Mouse (Mus musculus) stomach, postnatal 0 days (tissue): ENCODE measurements at regions not wholly inside any gene's neighbourhood (a gene's known extent, or its start where the extent isn't known, plus 50 kb on each side); places are given as distances from the start of the nearest gene placed in this dataset.

Source experiments
- ATAC-seq: fragments of 200-750 bp; cut with Nextera tagmentation; 2 replicates; pipeline ENCODE4 v1.8.0; 2017; ENCODE audit not compliant: low FRiP score, low TSS enrichment
- DNase-seq: peaks from one replicate; pipeline ENCODE4 v3.0.0-alpha.2; 2016; ENCODE audit warnings: low spot score
- H3K27ac ChIP-seq: fragments of 300-500 bp; sonication (generic); replicated peaks from 2 replicates; pipeline ENCODE4 v1.5.1; 2014; ENCODE audit warnings: mild to moderate bottlenecking, control low read depth
- H3K27me3 ChIP-seq: fragments of 300-500 bp; sonication (generic); 2 replicates; pipeline ENCODE4 v1.6.1; 2014; ENCODE audit warnings: low read length; ENCODE audit not compliant: control insufficient read depth, insufficient read depth
- H3K36me3 ChIP-seq: fragments of 300-500 bp; sonication (generic); 2 replicates; pipeline ENCODE4 v1.6.1; 2014; ENCODE audit warnings: low read length, mixed read lengths; ENCODE audit not compliant: control insufficient read depth, insufficient read depth
- H3K4me1 ChIP-seq: fragments of 300-500 bp; sonication (generic); replicated peaks from 2 replicates; pipeline ENCODE4 v1.6.1; 2014; ENCODE audit warnings: antibody characterized with exemption; ENCODE audit not compliant: control insufficient read depth, insufficient read depth
- H3K4me2 ChIP-seq: fragments of 300-500 bp; sonication (generic); replicated peaks from 2 replicates; pipeline ENCODE4 v1.6.1; 2014; ENCODE audit warnings: low read depth, mild to moderate bottlenecking, control low read depth, moderate library complexity
- H3K4me3 ChIP-seq: fragments of 300-500 bp; sonication (generic); 2 replicates; pipeline ENCODE4 v1.5.1; 2014; ENCODE audit warnings: low read depth, low read length, control low read depth
- H3K9ac ChIP-seq: fragments of 300-500 bp; sonication (generic); 2 replicates; pipeline ENCODE4 v1.6.1; 2014; ENCODE audit warnings: mild to moderate bottlenecking, low read length, control low read depth, mixed read lengths
- H3K9me3 ChIP-seq: fragments of 300-500 bp; sonication (generic); 2 replicates; pipeline ENCODE4 v1.6.1; 2016; ENCODE audit warnings: low read length; ENCODE audit not compliant: control insufficient read depth
- CTCF ChIP-seq: IDR thresholded peaks from 2 replicates; pipeline ENCODE4 v1.5.1; 2016; ENCODE audit warnings: antibody characterized with exemption, low read depth, mild to moderate bottlenecking, moderate library complexity
- EP300 ChIP-seq: optimal IDR thresholded peaks from 2 replicates; pipeline ENCODE3; 2016; ENCODE audit warnings: antibody characterized with exemption
- WGBS: fragments of 180-500 bp; shearing (Covaris S2); extraction: QIAGEN DNeasy Blood & Tissue Kit; methylation state at CpG from one replicate; pipeline ENCODE4 v1.1.7; 2014; 5-methylcytosine and 5-hydroxymethylcytosine counted together

DNA sequence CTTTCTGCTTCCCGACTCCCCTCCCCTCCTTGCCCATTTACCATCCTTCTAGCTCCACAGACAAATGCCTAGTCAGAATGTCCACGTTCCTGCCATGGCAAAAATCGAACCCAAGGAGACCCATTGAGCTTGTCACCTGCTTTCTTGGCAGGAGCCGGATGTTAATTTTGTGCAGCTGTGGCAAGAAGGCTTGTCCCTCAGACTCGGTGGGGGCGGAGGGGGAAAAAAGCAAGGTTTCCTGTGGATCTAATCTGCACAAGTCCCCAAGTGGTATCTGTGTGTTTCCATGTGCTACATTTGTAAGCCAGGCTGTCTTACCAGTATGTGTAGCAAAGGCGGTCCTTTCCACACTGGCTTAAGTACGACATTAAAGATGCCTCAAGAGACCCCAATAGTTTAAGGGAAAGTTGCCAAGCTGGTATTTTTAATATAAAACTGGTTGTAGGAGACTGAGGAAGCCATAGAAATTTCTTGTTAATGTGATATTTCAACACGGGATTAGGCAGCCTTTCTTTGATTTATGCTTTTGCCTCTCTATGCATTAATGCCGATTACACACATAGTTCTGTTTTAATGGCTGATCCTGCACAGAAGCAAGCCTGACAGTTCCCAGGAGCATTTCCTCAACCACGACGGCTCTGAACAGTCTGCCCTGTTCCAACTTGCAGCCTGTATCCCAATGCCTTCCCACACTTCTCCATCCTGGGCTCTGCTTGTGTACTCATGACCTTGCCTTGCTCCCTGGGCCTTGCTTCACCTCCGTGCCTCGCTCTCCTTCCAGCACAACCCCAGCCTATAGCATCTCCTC lies 138.9 kb upstream of the Plxnc1 start:
- H3K4me1 ChIP-seq: no peaks in the 10 kb centered on the region
- 0 out of 2 replicates have a peak, but pooled peaks have one; percentile 21 for ATAC-seq
- 44% methylated on average over 14 of the region's 14 CpGs for WGBS
- TF ChIP-seq CTCF (no peak), EP300 (no peak)
- no peak overlapping the region for H3K4me2 ChIP-seq
- H3K27me3 ChIP-seq: no peaks in the 10 kb centered on the region
- H3K9me3 ChIP-seq: no peaks in the 10 kb centered on the region
- no peak overlapping the region for H3K4me3 ChIP-seq
- no peak for DNase-seq
- no peak overlapping the region for H3K9ac ChIP-seq
- H3K36me3 ChIP-seq: no peaks in the 10 kb centered on the region
- H3K27ac ChIP-seq: no peak overlapping the region

DNA sequence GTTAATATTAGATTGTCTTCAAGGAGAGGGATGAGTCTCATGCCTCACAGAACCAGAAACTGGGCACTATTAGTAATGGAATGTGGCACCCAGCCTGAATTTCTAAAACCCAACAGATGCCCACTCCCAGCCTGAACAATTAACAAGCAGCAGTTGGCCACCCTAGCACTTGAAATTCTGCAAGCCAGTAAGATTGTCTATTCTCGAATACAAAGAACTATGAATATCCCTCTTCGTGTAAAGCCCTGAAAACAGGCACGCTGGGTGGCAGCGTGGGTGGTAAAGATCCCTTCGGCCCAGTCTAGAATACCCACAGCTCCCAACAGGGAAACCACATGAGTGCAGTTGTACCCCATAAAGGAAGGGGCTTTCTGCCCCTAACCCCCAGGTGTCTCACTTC lies 138.0 kb upstream of the Plxnc1 start:
- Histone ChIP-seq H3K27ac (no peak overlapping the region), H3K4me1 (no peaks in the 10 kb centered on the region), H3K9me3 (no peaks in the 10 kb centered on the region), H3K9ac (no peak overlapping the region), H3K36me3 (no peaks in the 10 kb centered on the region), H3K4me3 (no peak overlapping the region), H3K4me2 (no peak overlapping the region), H3K27me3 (no peaks in the 10 kb centered on the region)
- DNase-seq: no peak
- WGBS: 91% methylated on average over 5 of the region's 5 CpGs
- TF ChIP-seq CTCF (no peak), EP300 (no peak)
- ATAC-seq: no peak

DNA sequence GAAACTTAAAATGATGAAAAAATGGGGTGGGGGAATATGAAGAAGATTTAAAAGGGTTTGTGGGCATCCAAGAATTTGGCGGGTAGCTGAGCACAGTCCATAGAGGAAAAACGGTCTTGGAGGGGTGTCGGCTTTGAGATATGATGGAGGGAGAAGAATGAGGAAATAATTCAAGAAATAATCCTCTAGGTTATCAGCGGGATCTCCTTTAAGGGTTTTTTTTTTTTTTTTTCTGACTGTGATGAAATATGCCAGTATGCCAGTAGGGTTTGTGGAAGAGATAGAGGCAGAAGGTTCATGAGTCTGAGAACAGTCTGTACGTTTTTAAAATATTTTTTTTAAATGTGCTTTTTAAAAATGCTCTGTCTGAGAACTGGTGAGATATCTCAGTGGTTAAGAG lies 135.3 kb upstream of the Plxnc1 start:
- Histone ChIP-seq H3K9me3 (no peaks in the 10 kb centered on the region), H3K4me3 (no peak overlapping the region), H3K4me1 (no peaks in the 10 kb centered on the region), H3K9ac (no peak overlapping the region), H3K27me3 (no peaks in the 10 kb centered on the region), H3K27ac (no peak overlapping the region), H3K4me2 (no peak overlapping the region), H3K36me3 (no peaks in the 10 kb centered on the region)
- 70% methylated on average over 5 of the region's 5 CpGs for WGBS
- DNase-seq: no peak
- no peak for ATAC-seq
- no peak for TF ChIP-seq EP300
- no peak for TF ChIP-seq CTCF

DNA sequence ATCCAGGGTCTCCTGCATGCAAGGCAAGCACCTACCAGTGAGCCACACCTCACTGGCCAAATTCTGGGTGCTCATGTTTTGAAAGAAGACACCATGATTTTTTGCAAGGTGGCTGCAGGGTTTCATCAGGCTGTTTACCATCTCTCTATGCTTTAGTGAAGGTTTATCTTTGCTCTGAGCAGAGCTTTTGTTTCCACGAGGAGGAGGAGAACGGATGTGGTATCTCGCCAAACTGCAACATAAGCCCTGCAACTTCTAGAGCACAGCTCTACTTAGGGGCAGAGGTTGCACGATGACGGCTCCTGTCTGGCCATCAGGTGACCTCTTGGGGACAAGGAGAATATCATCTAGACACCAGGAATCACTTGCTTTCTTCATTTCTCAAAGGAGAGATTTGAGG lies 131.8 kb upstream of the Plxnc1 start:
- no peaks in the 10 kb centered on the region for H3K9me3 ChIP-seq
- 64% methylated on average over 5 of the region's 5 CpGs for WGBS
- no peak overlapping the region for H3K9ac ChIP-seq
- no peaks in the 10 kb centered on the region for H3K36me3 ChIP-seq
- H3K27ac ChIP-seq: no peak overlapping the region
- ATAC-seq: no peak
- TF ChIP-seq CTCF (no peak), EP300 (no peak)
- no peak overlapping the region for H3K4me3 ChIP-seq
- no peak overlapping the region for H3K4me2 ChIP-seq
- no peak for DNase-seq
- H3K27me3 ChIP-seq: no peaks in the 10 kb centered on the region
- H3K4me1 ChIP-seq: no peaks in the 10 kb centered on the region

DNA sequence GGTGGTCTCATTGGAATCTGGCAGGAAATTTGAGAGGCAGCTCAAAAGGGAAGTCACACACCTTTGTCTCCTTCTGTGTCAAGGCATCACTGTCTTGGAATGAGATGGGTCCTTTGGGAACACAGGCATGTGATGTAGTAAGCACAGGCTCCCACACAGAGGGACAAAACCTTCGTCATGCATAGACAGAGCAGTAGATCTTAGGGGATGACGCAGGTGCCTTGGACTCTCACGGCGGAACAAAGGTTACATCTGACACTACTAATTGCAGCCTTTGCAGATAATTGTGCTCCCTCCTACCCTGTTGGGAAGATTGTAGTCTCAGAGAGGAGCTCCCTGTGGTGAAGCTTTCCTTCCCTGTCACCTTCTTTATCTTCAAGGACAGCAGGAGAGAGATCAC lies 131.3 kb upstream of the Plxnc1 start:
- ATAC-seq: no peak
- Histone ChIP-seq H3K4me2 (no peak overlapping the region), H3K9me3 (no peaks in the 10 kb centered on the region), H3K27me3 (no peaks in the 10 kb centered on the region), H3K36me3 (no peaks in the 10 kb centered on the region), H3K27ac (no peak overlapping the region), H3K9ac (no peak overlapping the region), H3K4me1 (no peaks in the 10 kb centered on the region), H3K4me3 (no peak overlapping the region)
- DNase-seq: no peak
- WGBS: 75% methylated on average over 4 of the region's 4 CpGs
- no peak for TF ChIP-seq EP300
- TF ChIP-seq CTCF: no peak

DNA sequence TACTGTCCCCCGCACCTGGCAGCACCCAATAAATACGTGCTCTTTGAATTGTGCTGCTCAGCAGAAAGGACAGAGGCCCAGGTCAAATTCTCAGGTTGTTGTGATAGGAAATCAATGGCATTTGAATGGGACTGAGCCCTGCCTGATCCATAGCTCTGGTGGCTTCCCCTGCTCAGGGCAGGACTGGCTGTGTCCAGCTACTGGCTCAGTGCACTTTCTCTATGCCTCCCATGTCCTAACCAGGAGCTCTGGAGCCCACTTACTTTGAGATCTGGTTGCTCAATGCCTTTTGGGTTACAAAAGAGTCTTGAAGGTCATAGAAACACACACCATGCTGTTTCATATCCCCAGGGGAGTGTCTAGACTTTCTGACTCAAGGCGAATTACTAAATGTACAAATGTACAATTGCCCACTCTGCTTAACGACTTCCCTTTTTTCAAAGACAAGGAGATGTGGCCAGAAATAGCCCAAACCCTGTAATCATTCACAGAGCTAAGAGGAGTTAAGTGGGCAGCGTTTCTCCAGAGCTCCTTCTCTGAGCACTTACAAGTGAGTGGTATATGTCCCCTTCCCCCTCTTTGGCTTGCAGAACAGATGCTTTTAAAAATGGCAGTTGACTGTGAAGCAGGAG lies 130.4 kb upstream of the Plxnc1 start:
- H3K4me3 ChIP-seq: no peak overlapping the region
- H3K9ac ChIP-seq: no peak overlapping the region
- no peaks in the 10 kb centered on the region for H3K4me1 ChIP-seq
- no peaks in the 10 kb centered on the region for H3K36me3 ChIP-seq
- ATAC-seq (no peak), DNase-seq (no peak)
- H3K27me3 ChIP-seq: no peaks in the 10 kb centered on the region
- H3K9me3 ChIP-seq: no peaks in the 10 kb centered on the region
- no peak overlapping the region for H3K4me2 ChIP-seq
- TF ChIP-seq EP300 (no peak), CTCF (no peak)
- WGBS: 60% methylated on average over 5 of the region's 5 CpGs
- H3K27ac ChIP-seq: no peak overlapping the region
